Mouse (Mus musculus) hindbrain, embryonic 10.5 days (tissue): ENCODE data around the gene 9530077C05Rik. TPM values are rescaled to one million over a fixed set of nuclear protein-coding genes. Genes with fewer than 3 reads are reported as not detected.
A peak's percentile ranks its signal among the peaks of the same experiment; 100 is the strongest.
"Not testable (repeated sequence)": the region's sequence is repeated elsewhere in the genome, so short reads cannot be mapped to it uniquely, and the experiment has no call there.

Experiments
- DNase-seq: peaks from one replicate; pipeline ENCODE4 v3.0.0-alpha.2; 2017; ENCODE audit warnings: low spot score
- H3K27ac ChIP-seq: fragments of 300-500 bp; sonication (generic); 2 replicates; pipeline ENCODE4 v1.5.1; 2016; ENCODE audit warnings: mild to moderate bottlenecking, moderate library complexity
- H3K27me3 ChIP-seq: fragments of 300-500 bp; sonication (generic); 2 replicates; pipeline ENCODE4 v1.6.1; 2016; ENCODE audit warnings: mild to moderate bottlenecking; ENCODE audit not compliant: poor library complexity, insufficient read depth, severe bottlenecking
- H3K36me3 ChIP-seq: fragments of 300-500 bp; sonication (generic); 2 replicates; pipeline ENCODE4 v1.6.1; 2016; ENCODE audit warnings: mild to moderate bottlenecking, moderate library complexity
- H3K4me1 ChIP-seq: fragments of 300-500 bp; sonication (generic); replicated peaks from 2 replicates; pipeline ENCODE4 v1.6.1; 2016; ENCODE audit warnings: mild to moderate bottlenecking
- H3K4me3 ChIP-seq: fragments of 300-500 bp; sonication (generic); 2 replicates; pipeline ENCODE4 v1.5.1; 2016; ENCODE audit warnings: mild to moderate bottlenecking, moderate library complexity
- H3K9me3 ChIP-seq: fragments of 300-500 bp; sonication (generic); 2 replicates; pipeline ENCODE4 v1.6.1; 2016; ENCODE audit warnings: mild to moderate bottlenecking, moderate library complexity
- WGBS: fragments of 180-500 bp; shearing (Covaris S2); methylation state at CpG from one replicate; pipeline ENCODE4 v1.1.7; 2016; 5-methylcytosine and 5-hydroxymethylcytosine counted together
- polyA plus RNA-seq: library from polyadenylated mRNA; unstranded; fragments of >200 nt; fragmentation: Nextera tagmentation; extraction: Ambion mirVana; gene quantifications from 2 replicates; pipeline ENCODE4 v1.2.1, GENCODE M21; 2016

Gene 9530077C05Rik
- polyA plus RNA-seq, 1 experiment from 2014 or later: 9.3 TPM

DNA sequence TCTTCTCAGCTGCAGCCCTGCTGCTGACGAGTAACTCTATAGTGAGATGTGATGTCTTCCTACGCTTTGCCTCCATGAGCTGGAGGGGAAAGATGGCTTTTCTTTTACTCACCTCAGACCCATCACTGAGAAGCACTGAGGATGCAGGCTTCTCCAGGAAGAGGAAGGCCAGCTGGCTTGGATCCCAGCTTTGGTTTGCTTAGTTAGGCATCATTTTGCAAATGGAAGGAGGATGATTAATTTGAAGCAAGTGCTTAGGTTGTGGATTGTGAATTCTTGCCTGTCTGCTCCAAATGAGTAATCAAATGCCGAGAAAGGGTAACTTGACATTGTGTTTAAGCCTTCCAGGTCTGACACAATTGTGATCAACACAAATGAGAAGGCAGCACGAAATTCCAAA lies 12.3 kb upstream of the 9530077C05Rik start:
- no peak for DNase-seq
- 82% methylated on average over 4 of the region's 4 CpGs for WGBS
- Histone ChIP-seq H3K27ac (no peak overlapping the region), H3K4me3 (no peak overlapping the region), H3K36me3 (no peaks in the 10 kb centered on the region), H3K27me3 (no peaks in the 10 kb centered on the region), H3K9me3 (no peaks in the 10 kb centered on the region), H3K4me1 (no peaks in the 10 kb centered on the region)

- WGBS: 85% methylated on average over 6 of the region's 6 CpGs
- H3K9me3 ChIP-seq: no peaks in the 10 kb centered on the region
- no peak for DNase-seq
Observed at GRCm38 (mm10) chr9:22402001-22402400, 9.3 kb upstream of the 9530077C05Rik start.

GRCm38 (mm10) chr9:22402976-22403375 lies 8.3 kb upstream of the 9530077C05Rik start:
- Histone ChIP-seq H3K36me3 (no peaks in the 10 kb centered on the region), H3K9me3 (no peaks in the 10 kb centered on the region), H3K4me1 (no peaks in the 10 kb centered on the region), H3K27ac (no peak overlapping the region), H3K27me3 (no peaks in the 10 kb centered on the region), H3K4me3 (no peak overlapping the region)
- WGBS: 89% methylated on average over 3 of the region's 3 CpGs
- DNase-seq: no peak

More at GRCm38 (mm10) chr9:22402001-22402400, 9.3 kb upstream of the 9530077C05Rik start:
- Histone ChIP-seq H3K4me1 (no peaks in the 10 kb centered on the region), H3K27ac (no peak overlapping the region), H3K4me3 (no peak overlapping the region), H3K36me3 (no peaks in the 10 kb centered on the region), H3K27me3 (no peaks in the 10 kb centered on the region)

DNA sequence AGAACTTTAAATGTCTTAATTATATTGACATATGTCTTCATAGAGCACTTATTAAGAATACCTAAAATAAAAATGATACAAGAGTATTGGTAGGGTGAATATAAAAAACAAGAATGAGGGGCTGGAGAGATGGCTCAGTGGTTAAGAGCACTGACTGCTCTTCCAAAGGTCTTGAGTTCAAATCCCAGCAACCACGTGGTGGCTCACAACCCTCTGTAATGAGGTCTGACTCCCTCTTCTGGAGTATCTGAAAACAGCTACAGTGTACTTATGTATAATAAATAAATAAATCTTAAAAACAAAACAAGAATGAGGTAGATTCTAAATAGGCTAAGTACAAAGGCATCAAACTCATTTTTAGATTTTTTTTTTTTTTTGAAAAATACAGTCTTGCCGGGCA lies 7.8 kb upstream of the 9530077C05Rik start:
- DNase-seq: not testable (repeated sequence)
- WGBS: 71% methylated on average over 2 of the region's 2 CpGs

GRCm38 (mm10) chr9:22405414-22405813 lies 5.9 kb upstream of the 9530077C05Rik start:
- Histone ChIP-seq H3K4me1 (no peaks in the 10 kb centered on the region), H3K27ac (no peak overlapping the region), H3K27me3 (no peaks in the 10 kb centered on the region), H3K36me3 (no peaks in the 10 kb centered on the region), H3K9me3 (no peaks in the 10 kb centered on the region), H3K4me3 (no peak overlapping the region)
- WGBS: 80% methylated on average over 3 of the region's 3 CpGs
- DNase-seq: no peak

More for the DNA sequence above, 7.8 kb upstream of the 9530077C05Rik start:
- H3K9me3 ChIP-seq, H3K27me3 ChIP-seq, H3K4me1 ChIP-seq, H3K4me3 ChIP-seq, H3K36me3 ChIP-seq, H3K27ac ChIP-seq: not testable (repeated sequence)

DNA sequence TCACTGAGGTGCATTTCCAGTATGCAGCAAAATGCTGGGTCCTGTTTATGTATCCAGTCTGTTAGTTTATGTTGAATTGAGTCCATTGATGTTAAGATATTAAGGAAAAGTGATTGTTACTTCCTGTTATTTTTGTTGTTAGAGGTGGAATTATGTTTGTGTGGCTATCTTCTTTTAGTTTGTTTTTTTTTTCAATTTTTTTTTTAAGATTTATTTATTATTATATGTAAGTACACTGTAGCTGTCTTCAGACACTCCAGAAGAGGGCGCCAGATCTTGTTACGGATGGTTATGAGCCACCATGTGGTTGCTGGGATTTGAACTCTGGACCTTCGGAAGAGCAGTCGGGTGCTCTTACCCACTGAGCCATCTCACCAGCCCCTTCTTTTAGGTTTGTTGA lies 3.7 kb upstream of the 9530077C05Rik start:
- H3K36me3 ChIP-seq, H3K4me3 ChIP-seq, H3K27me3 ChIP-seq, H3K9me3 ChIP-seq, H3K27ac ChIP-seq, H3K4me1 ChIP-seq, DNase-seq: not testable (repeated sequence)
- 83% methylated on average over 4 of the region's 4 CpGs for WGBS

GRCm38 (mm10) chr9:22408344-22408743 lies 3.0 kb upstream of the 9530077C05Rik start:
- DNase-seq, H3K4me3 ChIP-seq, H3K9me3 ChIP-seq, H3K4me1 ChIP-seq, H3K27me3 ChIP-seq, H3K36me3 ChIP-seq, H3K27ac ChIP-seq: not testable (repeated sequence)
- 34% methylated on average over 4 of the region's 4 CpGs for WGBS

- Histone ChIP-seq H3K27me3 (peaks cover 11% of the 10 kb centered on the region), H3K36me3 (no peaks in the 10 kb centered on the region), H3K4me3 (no peak overlapping the region), H3K4me1 (peaks cover 10% of the 10 kb centered on the region; the same call in 1 of the 2 replicates), H3K9me3 (no peaks in the 10 kb centered on the region), H3K27ac (no peak overlapping the region)
- 78% methylated on average over 7 of the region's 7 CpGs for WGBS
- no peak for DNase-seq
Observed at GRCm38 (mm10) chr9:22409501-22409900, 1.8 kb upstream of the 9530077C05Rik start.

DNA sequence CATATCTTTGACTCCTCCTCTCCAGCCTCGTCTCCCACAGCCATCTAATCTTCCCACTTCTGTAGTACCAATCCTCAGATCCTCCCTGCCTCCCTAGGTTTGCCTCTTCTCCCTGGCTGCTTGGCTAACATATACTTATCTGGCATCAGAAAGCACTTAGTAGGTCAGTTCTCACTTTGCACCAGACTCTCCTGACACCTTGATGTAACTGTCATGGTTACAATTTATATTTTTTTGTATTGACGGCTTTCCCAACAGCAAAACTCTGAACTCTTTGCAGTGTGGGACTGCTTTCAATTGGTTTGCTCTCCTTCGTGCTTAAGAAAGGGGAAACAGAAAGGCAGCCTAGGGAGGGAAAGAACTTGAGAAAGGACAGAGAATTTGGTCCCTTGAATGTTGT lies 4.9 kb downstream of the 9530077C05Rik start:
- Histone ChIP-seq H3K36me3 (no peaks in the 10 kb centered on the region), H3K9me3 (no peaks in the 10 kb centered on the region), H3K27me3 (peaks cover 14% of the 10 kb centered on the region), H3K4me1 (peaks cover 29% of the 10 kb centered on the region), H3K27ac (no peak overlapping the region), H3K4me3 (no peak overlapping the region)
- 87% methylated on average over 3 of the region's 3 CpGs for WGBS
- DNase-seq: no peak

GRCm38 (mm10) chr9:22417547-22417946 lies 6.2 kb downstream of the 9530077C05Rik start:
- 57% methylated on average over 6 of the region's 6 CpGs for WGBS
- Histone ChIP-seq H3K27ac (no peak overlapping the region), H3K27me3 (peaks cover 12% of the 10 kb centered on the region), H3K9me3 (no peaks in the 10 kb centered on the region), H3K4me3 (no peak overlapping the region), H3K36me3 (no peaks in the 10 kb centered on the region), H3K4me1 (peaks cover 22% of the 10 kb centered on the region)
- no peak for DNase-seq

- WGBS: 79% methylated on average over 3 of the region's 3 CpGs
- H3K4me1 ChIP-seq: peaks cover 17% of the 10 kb centered on the region
Observed at GRCm38 (mm10) chr9:22419877-22420276, 8.6 kb downstream of the 9530077C05Rik start.

GRCm38 (mm10) chr9:22420491-22420890 lies 9.2 kb downstream of the 9530077C05Rik start:
- no peaks in the 10 kb centered on the region for H3K9me3 ChIP-seq
- no peaks in the 10 kb centered on the region for H3K27me3 ChIP-seq
- 18% methylated on average over 7 of the region's 7 CpGs for WGBS
- no peak overlapping the region for H3K27ac ChIP-seq
- peaks cover 17% of the 10 kb centered on the region for H3K4me1 ChIP-seq
- H3K36me3 ChIP-seq: no peaks in the 10 kb centered on the region
- H3K4me3 ChIP-seq: no peak overlapping the region
- DNase-seq: no peak

More at GRCm38 (mm10) chr9:22419877-22420276, 8.6 kb downstream of the 9530077C05Rik start:
- no peaks in the 10 kb centered on the region for H3K27me3 ChIP-seq
- no peaks in the 10 kb centered on the region for H3K9me3 ChIP-seq
- H3K27ac ChIP-seq: peak overlapping the region; percentile 41; the same call in 1 of the 2 replicates
- no peaks in the 10 kb centered on the region for H3K36me3 ChIP-seq
- no peak overlapping the region for H3K4me3 ChIP-seq
- no peak for DNase-seq

DNA sequence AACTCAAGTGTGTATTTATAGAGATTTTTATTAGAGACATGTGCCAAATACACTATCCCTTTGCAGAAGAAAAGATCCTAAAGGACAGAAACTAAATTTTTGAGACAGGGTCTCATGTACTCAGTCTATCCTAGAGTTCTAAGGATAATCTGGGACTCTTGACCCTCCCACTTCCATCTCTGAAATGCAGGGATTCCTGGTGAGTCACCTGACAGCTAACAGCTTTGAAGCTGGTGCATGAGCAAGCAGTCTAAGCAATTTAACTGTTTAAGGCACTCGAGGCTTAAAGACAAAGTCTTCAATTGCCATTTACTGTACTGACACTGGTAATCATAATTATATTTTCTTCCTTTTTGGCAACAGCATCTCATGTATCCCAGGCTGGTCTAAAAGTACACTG lies 11.2 kb downstream of the 9530077C05Rik start:
- Histone ChIP-seq H3K27me3 (no peaks in the 10 kb centered on the region), H3K9me3 (no peaks in the 10 kb centered on the region), H3K4me3 (no peak overlapping the region), H3K36me3 (no peaks in the 10 kb centered on the region), H3K4me1 (peaks cover 17% of the 10 kb centered on the region), H3K27ac (no peak overlapping the region)
- DNase-seq: no peak
- 74% methylated on average over 1 of the region's 1 CpGs for WGBS

GRCm38 (mm10) chr9:22423507-22423906 lies 12.2 kb downstream of the 9530077C05Rik start:
- no peak overlapping the region for H3K4me3 ChIP-seq
- no peaks in the 10 kb centered on the region for H3K27me3 ChIP-seq
- no peaks in the 10 kb centered on the region for H3K36me3 ChIP-seq
- no peak for DNase-seq
- H3K4me1 ChIP-seq: peaks cover 22% of the 10 kb centered on the region
- no peak overlapping the region for H3K27ac ChIP-seq
- no peaks in the 10 kb centered on the region for H3K9me3 ChIP-seq
- 73% methylated on average over 1 of the region's 1 CpGs for WGBS
